Mouse (Mus musculus) induced T-regulatory cell, adult 2 months (primary cell): ENCODE measurements at regions not wholly inside any gene's neighbourhood (a gene's known extent, or its start where the extent isn't known, plus 50 kb on each side); places are given as distances from the start of the nearest gene placed in this dataset.

ENCODE experiments used
- DNase-seq: peaks from one replicate; pipeline ENCODE4 v3.0.0-alpha.2; 2012; ENCODE audit warnings: low read depth

DNA sequence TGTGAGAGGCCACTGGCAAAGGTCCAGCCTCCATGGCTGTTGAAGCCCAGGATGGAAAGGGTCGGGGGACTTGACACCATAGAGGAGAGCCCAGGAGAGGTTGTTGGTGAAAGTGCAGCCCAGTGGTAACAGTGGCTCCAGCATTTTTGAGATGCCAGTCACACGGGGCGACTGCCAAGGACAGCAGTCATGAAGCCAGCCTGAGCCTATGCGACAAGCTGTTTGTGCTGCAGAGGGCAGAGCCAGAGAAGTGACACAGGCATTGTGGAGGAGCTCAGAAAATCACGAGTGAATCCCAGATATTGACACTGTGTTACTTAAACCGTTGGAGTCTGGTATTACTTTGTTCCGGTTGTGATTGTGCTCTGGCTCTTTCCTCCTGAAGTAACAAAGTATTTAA lies 233.4 kb downstream of the Cryba4 start:
- no peak for DNase-seq

DNA sequence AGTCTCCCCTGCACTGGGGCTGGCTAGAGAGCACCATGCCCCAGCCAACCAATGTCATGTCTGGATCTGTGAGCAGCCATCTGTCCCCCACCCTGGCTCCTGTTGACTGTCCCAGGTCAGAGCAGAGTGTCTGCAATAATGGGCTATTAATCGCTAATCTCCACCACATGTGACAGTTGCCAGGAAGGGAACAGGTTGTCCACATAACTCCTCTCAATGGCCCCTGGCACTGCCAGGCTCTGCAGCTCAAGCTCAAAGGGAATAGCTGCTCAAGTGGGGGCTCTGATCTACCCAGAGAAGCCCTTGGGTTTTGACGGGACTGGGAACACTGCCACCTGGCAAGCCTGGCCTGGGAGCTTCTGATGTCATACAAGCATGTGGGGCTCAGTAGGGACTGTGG lies 231.4 kb downstream of the Cryba4 start:
- DNase-seq, result no peak

DNA sequence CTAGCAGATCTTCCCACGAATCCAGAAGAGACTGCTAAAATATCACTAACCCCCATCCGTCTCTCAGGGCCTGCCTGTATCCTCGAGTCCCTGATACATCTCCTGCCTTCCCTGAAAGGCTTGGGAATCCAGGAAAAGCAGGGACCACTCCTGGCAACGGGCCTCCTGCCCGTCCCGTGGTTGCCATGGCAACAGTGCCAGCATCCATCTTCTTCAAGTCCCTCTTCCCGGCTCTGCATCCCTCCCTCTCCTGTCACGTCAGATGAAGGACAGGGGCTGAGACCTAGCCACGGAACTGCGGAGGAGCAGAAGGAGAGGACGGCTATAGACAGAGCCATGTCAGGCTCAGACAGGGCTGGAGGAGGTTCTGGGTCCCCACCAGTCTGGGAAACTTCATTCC lies 222.4 kb downstream of the Cryba4 start:
- DNase-seq, result no peak

DNA sequence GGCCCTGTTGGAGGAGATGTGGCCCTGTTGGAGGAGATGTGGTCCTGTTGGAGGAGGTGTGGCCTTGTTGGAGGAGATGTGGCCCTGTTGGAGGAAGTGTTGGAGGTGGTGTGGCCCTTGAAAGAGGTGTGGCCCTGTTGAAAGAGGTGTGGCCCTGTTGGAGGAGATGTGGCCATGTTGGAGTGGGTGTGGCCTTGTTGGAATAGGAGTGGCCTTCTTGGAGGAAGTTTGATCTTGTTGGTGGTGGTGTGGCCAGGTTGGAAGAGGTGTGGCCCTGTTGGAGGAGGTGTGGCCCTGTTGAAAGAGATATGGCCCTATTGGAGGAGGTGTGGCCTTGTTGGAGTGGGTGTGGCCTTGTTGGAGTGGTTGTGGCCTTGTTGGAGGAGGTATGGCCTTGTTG lies 220.3 kb downstream of the Cryba4 start:
- DNase-seq, result no peak

DNA sequence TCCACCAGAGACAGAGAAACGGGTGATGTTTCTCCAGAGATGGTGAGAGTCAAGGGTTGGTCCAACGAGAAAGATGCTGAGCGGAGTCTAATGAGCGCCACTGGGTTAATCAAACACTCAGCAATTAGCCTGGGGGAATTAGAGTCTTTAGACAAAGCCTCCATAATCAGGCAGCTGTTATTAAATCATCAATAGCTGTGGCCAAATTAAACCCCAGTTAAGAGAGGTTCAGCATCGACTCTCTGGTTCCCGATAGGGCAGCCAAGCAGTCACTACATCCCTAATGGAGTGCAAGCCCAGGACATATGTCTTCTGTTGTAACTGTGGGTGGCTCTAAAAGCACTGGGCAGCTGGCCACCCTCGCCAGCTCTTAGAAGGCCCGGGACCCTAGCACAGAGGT lies 216.9 kb downstream of the Cryba4 start:
- DNase-seq, result no peak

DNA sequence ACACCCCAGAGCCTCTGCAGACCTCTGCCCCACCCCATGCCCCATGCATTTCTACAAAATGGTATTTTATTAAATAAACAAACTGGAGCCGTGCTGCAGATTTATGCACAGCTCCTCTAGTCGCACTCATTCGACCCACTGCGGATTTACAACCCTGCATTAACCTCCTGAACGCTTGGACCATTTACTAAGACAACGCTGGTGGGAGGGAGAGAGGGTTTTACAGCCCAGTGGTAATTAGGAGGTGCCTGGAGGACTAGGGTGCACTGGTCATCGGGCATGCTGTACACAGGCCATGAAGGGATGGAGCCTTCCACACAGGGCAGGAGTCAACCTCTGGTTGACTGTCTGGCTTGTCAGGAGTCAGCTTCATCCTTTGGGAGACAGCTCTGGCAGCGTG lies 215.2 kb downstream of the Cryba4 start:
- no peak for DNase-seq

DNA sequence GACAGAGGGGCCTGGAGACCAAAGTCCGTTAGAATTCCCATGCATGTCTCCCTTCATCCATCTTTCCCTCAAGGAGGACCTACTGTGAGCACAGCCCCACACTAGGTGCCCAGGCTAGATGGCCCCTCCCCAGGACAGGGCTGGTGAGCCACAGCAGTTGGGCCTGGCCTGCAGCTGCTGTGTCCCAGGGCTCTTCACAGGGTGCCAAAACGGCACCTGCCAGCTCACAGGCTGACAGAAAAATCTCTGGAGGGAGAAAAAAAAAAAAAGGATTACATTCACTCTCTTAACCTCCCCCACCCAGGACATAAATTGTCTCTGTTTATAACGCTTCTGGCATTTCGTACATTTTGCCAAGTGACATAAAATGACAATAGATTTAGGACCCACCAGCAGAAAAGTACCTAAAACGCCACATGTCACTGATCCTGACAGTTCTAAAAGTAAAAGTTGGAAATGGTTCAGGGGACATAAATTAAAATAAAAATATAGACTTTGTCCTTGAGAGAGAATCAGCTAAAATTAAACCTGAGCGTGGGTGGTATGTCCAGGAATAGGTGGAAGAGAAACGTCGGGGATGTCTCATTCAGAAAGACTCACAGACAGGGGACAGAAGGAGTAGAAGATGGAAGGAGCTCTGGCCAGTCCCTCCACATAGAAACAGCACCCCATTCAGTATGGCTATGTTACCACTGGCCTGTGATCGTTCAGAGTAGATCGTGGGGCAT lies 212.5 kb downstream of the Cryba4 start:
- DNase-seq, result no peak

DNA sequence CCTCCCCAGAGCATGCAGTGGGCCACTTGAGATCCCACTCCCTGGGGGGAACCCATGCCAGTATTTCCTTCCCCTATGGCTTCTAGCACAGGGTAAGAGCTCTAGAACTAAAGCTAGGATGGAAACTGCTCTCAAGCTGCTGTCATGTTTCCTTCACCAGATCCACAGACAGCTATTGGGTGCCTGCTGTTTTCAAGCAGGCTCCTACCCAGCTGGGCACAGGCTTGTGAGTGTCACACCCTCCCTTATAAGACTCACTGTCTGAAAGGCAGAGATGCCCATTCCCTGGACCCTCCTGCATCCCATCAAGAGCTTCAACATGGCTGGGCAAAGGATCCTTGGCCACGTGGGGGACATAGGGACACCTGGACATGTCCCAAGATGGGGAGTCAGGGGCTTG lies 211.6 kb downstream of the Cryba4 start:
- DNase-seq, result no peak

DNA sequence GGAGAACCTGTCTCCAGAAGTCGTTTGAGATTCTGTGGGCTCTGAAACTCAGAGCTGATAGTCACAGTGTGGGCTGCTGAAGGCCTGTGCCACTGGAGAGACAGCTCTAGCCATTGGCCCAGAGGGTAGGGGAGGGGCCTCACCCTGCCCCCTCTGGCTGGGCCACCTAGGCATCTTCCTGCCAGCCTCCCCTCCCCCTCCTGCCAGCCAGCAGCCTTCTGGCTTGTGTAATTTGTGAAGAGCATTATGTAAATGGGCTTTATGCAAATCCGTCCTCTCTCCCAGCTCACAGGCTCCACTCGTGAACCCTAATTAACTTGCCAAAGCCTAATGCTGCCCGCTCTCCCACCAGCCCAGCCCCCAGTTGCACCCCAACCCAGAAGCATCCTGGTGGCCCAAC lies 211.0 kb downstream of the Cryba4 start:
- no peak for DNase-seq

DNA sequence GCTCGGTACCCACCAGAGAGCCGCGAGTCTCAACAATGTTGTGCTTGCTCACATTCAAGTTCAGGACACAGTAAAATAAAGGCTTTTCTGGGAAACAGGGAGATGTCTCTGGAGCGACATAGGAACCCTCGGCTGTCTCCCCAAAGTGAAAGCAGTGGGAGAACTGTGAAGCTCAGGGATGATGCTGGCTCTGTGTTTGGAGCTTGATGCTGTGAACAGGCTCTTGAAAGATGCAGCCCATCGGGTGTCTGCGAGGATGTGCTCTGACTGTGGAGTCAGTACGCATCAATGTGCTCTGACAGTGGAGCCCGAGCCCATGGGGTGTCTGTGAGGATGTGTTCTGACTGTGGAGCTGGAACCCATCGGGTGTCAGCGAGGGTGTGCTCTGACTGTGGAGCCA lies 210.1 kb downstream of the Cryba4 start:
- DNase-seq, result no peak

DNA sequence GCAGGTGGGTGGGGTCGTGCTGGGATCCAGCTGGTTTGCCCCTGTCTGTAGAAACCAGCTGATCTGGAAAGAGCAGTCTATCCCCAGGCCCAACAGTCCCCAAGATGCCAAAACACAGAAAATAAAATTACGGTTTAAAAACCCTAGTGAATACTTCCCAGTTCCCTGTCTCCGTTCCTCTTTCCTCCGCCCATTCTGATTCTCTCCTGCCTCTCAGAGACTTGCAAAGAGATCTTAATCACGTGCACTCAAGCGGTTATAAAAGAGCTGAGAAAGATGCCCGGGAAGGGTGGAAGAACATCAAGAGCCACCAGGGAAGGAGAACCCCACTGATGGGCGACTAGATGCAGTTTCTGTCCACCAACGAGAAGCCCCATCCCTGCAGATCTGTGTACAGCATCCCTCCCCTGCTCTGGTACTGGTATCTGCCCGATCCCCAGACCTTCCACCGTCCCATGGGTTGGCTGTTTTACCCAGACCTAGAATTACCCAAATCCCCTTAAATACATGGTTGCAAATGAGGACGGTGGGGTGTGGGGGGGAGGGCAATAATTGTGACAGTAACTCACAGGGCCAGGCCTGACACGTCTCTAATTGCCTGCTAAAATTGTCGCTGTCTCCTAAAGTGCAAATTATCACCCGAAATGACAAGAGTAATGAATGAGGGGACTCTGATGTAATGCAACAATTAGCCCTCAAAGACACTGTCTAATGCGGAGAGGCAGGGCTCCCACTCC lies 202.1 kb downstream of the Cryba4 start:
- no peak for DNase-seq

DNA sequence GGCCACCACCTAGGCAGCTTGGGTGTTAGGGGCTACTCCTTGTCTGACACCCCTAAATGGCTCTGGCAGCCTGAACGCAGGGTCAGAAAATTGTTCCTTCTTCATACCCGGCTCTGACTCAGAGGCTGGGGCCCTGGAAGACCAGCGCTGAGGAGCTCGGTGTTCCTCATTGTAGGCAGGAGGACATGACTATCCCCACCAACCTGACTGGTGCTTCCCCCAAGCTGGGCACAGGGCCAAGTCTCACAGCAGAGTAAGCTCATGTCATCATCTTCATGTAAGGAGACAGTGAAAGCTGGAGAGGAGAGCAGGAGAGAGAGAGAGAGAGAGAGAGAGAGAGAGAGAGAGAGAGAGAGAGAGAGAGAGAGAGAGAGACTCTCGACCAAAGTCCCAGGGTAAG lies 201.4 kb downstream of the Cryba4 start:
- DNase-seq, result no peak

DNA sequence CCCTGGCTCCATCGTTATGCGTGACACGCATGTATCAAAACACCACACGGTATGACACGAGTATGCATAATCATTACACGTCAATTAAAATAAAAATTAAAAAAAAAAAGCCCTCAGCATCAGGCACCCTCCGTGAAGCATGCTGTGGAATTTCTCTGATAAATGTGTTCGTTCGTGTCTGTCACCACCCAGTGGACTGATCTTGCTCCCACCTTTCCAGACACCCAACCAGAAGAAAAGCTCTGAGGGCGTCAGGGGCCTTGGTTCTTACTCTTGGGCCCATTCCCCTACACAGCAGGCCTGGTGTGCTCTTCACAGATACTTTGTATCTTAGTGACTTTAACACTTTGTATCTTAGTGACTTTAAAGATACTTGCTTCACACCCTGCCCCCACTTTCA lies 200.5 kb downstream of the Cryba4 start:
- no peak for DNase-seq

DNA sequence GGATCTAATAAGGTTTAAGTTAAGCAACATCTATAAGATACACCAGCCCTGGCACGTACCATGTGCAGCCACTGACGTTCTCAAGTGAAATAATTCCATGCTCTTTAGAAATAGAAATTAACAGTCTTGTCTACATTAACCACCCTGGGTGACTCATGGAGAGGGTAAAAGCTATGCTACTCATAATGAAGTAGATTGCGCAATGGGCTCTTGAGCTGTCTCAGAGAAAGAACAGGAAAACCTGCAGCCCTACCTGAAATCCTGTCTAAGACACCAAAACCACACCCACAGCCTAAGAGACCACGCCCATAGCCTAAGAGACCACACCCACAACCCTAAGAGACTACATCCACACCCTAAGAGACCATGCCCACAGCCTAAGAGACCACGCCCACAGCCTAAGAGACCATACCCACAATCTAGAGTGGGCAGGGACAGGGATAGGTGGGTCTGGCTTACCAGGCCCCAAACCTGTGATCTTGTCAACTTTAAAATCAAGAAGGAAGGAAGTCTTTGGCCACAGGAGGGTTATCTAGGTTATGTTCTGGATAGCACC lies 198.6 kb downstream of the Cryba4 start:
- no peak for DNase-seq

DNA sequence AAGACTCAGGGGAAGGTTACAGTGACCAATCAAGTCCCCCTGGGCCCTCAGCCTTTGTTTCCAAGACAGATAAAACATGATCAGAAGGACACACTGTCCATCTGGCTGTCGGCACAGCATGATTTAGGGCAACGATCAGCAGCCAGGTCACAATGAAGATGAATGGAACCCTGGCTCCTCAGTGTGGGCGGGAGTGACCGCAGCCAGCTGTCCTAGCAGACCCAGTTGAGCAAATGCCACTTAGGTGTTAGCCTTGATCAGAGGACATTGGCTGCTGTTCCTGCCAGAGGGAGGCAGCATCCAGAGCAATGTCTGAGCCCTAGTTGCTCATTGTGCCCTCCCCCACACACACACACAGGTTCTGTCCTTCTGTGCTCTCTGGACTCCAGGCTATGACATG lies 197.3 kb downstream of the Cryba4 start:
- DNase-seq, result no peak

DNA sequence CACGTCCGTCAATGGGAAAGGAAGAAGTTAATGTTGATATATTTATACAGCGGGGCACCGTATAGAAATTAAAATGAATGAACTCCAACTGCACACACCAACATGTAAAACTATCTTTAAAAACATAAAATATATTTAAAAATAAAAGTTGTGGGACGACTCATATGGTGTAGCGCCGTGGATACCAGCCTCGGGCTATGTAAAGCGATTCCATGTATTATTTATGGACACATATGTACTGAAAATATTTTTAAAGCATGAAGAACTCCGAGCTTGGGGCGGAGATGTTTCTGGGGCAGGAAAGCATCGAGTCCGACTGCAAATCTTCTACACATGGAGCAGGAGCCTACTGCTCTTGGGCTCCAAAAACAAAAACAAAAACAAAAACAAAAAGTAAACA lies 182.4 kb downstream of the Cryba4 start:
- DNase-seq, result no peak

DNA sequence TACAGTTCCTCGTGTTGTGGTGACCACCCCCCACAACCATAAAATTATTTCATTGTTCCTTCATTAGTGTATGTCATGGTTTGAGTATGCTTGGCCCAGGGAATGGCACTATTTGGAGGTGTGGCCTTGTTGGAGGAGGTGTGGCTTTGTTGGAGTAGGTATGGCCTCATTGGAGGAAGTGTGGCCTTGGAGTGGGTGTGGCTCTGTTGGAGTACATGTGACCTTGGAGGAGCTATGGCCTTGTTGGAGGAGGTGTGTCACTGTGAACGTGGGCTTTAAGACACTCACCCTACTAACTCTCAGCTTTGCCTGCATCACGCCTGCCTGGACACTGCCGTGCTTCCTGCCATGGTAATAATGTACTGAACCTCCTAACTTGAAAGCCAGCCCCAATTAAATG lies 179.9 kb downstream of the Cryba4 start:
- DNase-seq, result no peak

DNA sequence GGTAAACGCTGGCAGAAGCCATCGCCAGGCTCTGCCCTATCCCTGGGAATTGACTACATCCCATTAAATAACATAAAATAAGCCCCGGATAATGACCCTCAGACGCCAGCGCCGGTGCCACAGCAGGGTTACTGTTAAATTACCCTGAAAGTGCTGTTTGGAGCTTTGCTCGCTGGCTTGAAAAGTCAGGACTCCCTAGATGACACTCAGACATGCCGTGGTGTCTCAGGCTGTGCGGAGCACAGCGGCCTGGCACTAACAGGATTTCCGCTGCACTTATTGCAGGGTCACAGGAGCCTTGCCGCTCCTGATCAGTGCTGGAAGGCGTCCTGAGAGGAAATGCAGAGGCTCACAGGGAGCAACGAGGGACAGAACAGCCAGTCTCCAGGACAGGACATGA lies 175.2 kb downstream of the Cryba4 start:
- no peak for DNase-seq

DNA sequence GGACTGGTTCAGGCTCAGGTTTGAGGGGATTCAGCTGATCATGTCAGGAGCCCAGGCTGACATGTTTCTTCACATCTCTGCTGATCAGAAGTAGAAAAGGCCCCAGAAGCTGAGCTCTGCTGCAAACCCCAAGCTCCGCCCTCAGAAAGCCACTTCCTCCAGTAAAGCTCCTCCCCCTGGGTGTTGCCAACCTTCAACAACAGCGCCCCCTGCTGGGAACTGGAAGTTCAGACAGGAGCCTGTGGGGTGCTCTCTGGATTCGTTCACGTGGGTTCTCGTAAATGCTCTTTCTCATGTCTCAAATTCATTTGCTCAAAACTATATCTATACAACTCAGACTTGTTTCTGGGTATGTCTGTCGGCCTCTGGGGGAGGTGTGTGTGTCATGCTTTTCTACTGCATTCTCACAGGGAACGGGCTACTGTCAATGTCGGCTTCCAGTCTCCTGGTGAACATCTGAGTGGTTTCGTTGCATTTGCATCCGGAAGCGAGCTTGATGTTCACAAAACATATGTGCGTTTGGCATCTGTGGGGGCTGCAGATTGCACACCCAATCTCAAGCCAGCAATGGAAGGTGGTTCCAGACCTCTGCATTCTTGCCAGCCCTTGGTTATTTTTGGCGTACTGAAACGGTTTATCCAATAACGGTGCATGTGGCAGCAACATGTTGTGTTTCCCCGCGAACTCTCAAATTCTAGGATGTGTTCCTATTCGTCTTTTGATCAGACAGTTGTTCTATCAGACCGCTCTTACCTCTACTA lies 174.3 kb downstream of the Cryba4 start:
- DNase-seq, result peak; percentile 47

DNA sequence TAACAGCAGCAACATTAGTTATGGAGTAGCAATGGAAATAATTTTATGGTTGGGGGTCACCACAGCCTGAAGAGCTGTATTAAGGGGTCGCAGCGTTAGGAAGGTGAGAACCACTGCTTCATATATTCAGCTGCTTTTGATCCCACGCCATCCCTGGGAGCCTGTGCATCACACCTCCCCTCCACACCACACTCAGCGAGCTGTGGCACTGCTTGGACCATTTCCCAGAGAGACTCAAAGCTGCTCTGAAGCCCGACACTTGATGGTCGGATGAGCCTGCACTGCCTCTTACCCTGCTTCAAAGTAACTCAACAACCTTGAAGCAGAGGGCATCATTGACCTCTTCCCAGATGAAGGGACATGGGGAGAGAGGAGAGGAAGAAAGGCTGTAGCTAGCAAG lies 171.3 kb downstream of the Cryba4 start:
- no peak for DNase-seq

DNA sequence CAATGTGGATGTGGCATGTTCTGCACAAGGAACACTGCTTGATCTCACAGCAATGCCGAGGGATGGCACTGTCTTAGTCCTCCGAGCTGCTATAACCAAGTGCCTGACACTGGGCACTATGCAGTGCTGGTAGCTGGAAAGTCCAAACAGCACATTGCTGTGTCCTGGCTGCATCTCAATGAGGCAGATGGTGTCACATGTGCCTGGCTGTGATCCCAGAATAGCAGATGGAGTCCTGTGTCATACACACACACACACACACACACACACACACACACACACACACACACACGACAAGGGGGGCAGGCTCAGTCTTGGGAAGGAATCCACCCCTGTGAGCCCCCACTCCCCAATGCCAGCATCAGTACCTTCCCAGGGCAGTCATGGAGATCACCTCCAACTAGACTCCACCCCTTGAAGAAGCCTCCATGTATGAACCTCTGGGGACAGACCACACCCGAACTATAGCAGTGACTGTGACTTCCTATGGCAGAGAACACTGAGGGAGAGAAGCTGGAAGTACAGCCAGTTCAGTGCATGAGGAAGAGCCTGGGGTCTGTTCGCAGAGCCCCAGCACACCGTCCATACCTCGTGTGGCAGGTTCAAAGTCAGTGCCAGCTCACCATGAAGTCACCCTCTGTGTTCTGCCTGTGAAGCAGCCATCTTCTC lies 160.3 kb downstream of the Cryba4 start:
- DNase-seq, result no peak

DNA sequence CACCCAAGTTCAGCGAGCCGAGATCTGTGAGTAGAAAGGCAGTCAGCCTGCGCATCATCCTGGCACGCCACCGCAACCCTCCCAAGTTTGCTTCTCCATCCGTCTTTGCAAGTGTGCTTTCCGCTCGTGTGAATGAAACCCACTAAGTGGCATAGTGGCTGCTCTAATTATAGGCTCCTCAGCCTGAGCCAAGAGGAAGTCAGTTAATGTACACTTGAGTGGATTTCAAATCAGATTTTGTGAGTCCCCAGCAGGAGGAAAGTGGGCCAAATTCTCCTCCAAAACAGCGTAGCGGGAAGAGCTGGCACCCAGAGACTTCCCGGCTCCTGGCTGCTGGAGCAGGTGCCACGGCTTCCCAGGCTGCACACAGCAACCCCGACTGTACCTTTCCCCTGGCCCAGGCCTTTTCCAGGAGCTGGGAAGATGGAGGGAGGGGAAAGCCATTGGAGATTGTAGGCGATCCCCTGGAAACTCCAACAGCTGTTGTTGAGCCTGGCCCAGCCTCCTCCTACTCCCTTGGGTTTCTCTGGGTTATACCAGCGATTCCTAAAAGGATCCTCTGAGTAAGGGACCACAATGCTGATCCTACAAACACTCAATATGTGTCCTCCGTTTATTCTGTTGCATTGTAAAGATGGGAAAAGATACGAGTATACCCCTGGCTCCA lies 158.3 kb downstream of the Cryba4 start:
- DNase-seq, result no peak
